Mouse (Mus musculus): ENCODE data around the gene Sh2d5. TPM values are rescaled to one million over a fixed set of nuclear protein-coding genes. Genes with fewer than 3 reads are reported as not detected.

The Sh2d5 gene
- polyA plus RNA-seq, 1 experiment = 0.23 TPM

- Histone ChIP-seq H3K4me3 (ENCODE audit: insufficient read depth, low read depth, low read length) (no peak overlapping the region), H3K27ac (ENCODE audit: insufficient read depth, low read depth, low read length) (no peak overlapping the region), H3K27me3 (replicated peaks; ENCODE audit: control insufficient read depth, insufficient read depth, low read length) (no peaks in the 10 kb centered on the region), H3K36me3 (ENCODE audit: control insufficient read depth, insufficient read depth, low read length) (no peaks in the 10 kb centered on the region), H3K4me1 (ENCODE audit: control insufficient read depth, insufficient read depth, low read length) (peaks cover 4% of the 10 kb centered on the region)
- no peak for DNase-seq
- 13% methylated on average over 18 of the region's 18 CpGs for WGBS
- TF ChIP-seq POLR2A (IDR thresholded peaks at IDR 0.05; ENCODE audit: low read depth, low read length) = no peak
- TF ChIP-seq CTCF (conservative IDR thresholded peaks at IDR 0.05; ENCODE audit: insufficient read depth, insufficient read length, low read depth, low read length) = no peak
Measured at GRCm38 (mm10) chr4:138303742-138304141, 53.5 kb downstream of the Sh2d5 start.

GRCm38 (mm10) chr4:138304340-138305104 lies 54.3 kb downstream of the Sh2d5 start, which contains the start of gene Ddost:
Gene Ddost, plus strand, starts transcription at chr4:138304730.
- peak; percentile 100 for DNase-seq
- H3K27ac ChIP-seq (ENCODE audit: insufficient read depth, low read depth, low read length) = no peak within 1 kb of the TSS

GRCm38 (mm10) chr4:138307025-138307424 lies 56.8 kb downstream of the Sh2d5 start:
- H3K27me3 ChIP-seq (replicated peaks; ENCODE audit: control insufficient read depth, insufficient read depth, low read length) = no peaks in the 10 kb centered on the region
- H3K36me3 ChIP-seq (ENCODE audit: control insufficient read depth, insufficient read depth, low read length) = no peaks in the 10 kb centered on the region
- no peak overlapping the region for H3K27ac ChIP-seq (ENCODE audit: insufficient read depth, low read depth, low read length)
- no peak for DNase-seq
- 80% methylated on average over 3 of the region's 3 CpGs for WGBS
- peaks cover 4% of the 10 kb centered on the region for H3K4me1 ChIP-seq (ENCODE audit: control insufficient read depth, insufficient read depth, low read length)
- H3K4me3 ChIP-seq (ENCODE audit: insufficient read depth, low read depth, low read length) = no peak overlapping the region
- TF ChIP-seq POLR2A (IDR thresholded peaks at IDR 0.05; ENCODE audit: low read depth, low read length) (no peak), CTCF (conservative IDR thresholded peaks at IDR 0.05; ENCODE audit: insufficient read depth, insufficient read length, low read depth, low read length) (no peak)

More at GRCm38 (mm10) chr4:138304340-138305104, 54.3 kb downstream of the Sh2d5 start, which contains the start of gene Ddost:
- Histone ChIP-seq H3K36me3 (ENCODE audit: control insufficient read depth, insufficient read depth, low read length) (no peaks in the 10 kb centered on the region), H3K27me3 (replicated peaks; ENCODE audit: control insufficient read depth, insufficient read depth, low read length) (no peaks in the 10 kb centered on the region), H3K4me3 (ENCODE audit: insufficient read depth, low read depth, low read length) (peak within 1 kb of the TSS; percentile 95), H3K4me1 (ENCODE audit: control insufficient read depth, insufficient read depth, low read length) (peaks cover 4% of the 10 kb centered on the region)
- TF ChIP-seq POLR2A (IDR thresholded peaks at IDR 0.05; ENCODE audit: low read depth, low read length) = no peak
- TF ChIP-seq CTCF (conservative IDR thresholded peaks at IDR 0.05; ENCODE audit: insufficient read depth, insufficient read length, low read depth, low read length) = no peak
- WGBS = under 1% methylated on average over 64 of the region's 64 CpGs

GRCm38 (mm10) chr4:138307739-138308138 lies 57.5 kb downstream of the Sh2d5 start:
- no peak overlapping the region for H3K27ac ChIP-seq (ENCODE audit: insufficient read depth, low read depth, low read length)
- TF ChIP-seq POLR2A (IDR thresholded peaks at IDR 0.05; ENCODE audit: low read depth, low read length) (no peak), CTCF (conservative IDR thresholded peaks at IDR 0.05; ENCODE audit: insufficient read depth, insufficient read length, low read depth, low read length) (no peak)
- peaks cover 4% of the 10 kb centered on the region for H3K4me1 ChIP-seq (ENCODE audit: control insufficient read depth, insufficient read depth, low read length)
- no peaks in the 10 kb centered on the region for H3K27me3 ChIP-seq (replicated peaks; ENCODE audit: control insufficient read depth, insufficient read depth, low read length)
- 87% methylated on average over 12 of the region's 12 CpGs for WGBS
- no peak for DNase-seq
- H3K4me3 ChIP-seq (ENCODE audit: insufficient read depth, low read depth, low read length) = no peak overlapping the region
- no peaks in the 10 kb centered on the region for H3K36me3 ChIP-seq (ENCODE audit: control insufficient read depth, insufficient read depth, low read length)

GRCm38 (mm10) chr4:138310311-138310910 lies 60.2 kb downstream of the Sh2d5 start:
- no peak for TF ChIP-seq CTCF (conservative IDR thresholded peaks at IDR 0.05; ENCODE audit: insufficient read depth, insufficient read length, low read depth, low read length)
- no peak for TF ChIP-seq POLR2A (IDR thresholded peaks at IDR 0.05; ENCODE audit: low read depth, low read length)
- Histone ChIP-seq H3K4me3 (ENCODE audit: insufficient read depth, low read depth, low read length) (no peak overlapping the region), H3K36me3 (ENCODE audit: control insufficient read depth, insufficient read depth, low read length) (no peaks in the 10 kb centered on the region; the same call in 1 of the 2 replicates), H3K27ac (ENCODE audit: insufficient read depth, low read depth, low read length) (no peak overlapping the region), H3K27me3 (replicated peaks; ENCODE audit: control insufficient read depth, insufficient read depth, low read length) (no peaks in the 10 kb centered on the region), H3K4me1 (ENCODE audit: control insufficient read depth, insufficient read depth, low read length) (peaks cover 4% of the 10 kb centered on the region)
- DNase-seq = no peak
- 87% methylated on average over 19 of the region's 19 CpGs for WGBS

Other genes with a start within 250 kb of the Sh2d5 start
- 53.1 and 59.5 TPM in 2 replicates for gene Hp1bp3, start 34.1 kb upstream of the Sh2d5 start, polyA plus RNA-seq (2012; rRNA removed)
- 0.48 and 0.64 TPM in 2 replicates for gene Kif17, start within 50 bp of the Sh2d5 start, polyA plus RNA-seq (2012; rRNA removed)
- 157 and 169 TPM in 2 replicates for gene Ddost, start 54.3 kb downstream of the Sh2d5 start, polyA plus RNA-seq (2012; rRNA removed)
- gene Pink1, start 75.9 kb downstream of the Sh2d5 start, polyA plus RNA-seq (2012; rRNA removed) = 226 and 272 TPM in 2 replicates
- gene Cda, start 117.6 kb downstream of the Sh2d5 start, polyA plus RNA-seq (2012; rRNA removed) = 394 and 454 TPM in 2 replicates
- not detected in 2 replicates for gene Fam43b, start 146.1 kb downstream of the Sh2d5 start, polyA plus RNA-seq (2012; rRNA removed)
- 31.3 and 31.8 TPM in 2 replicates for gene Mul1, start 184.3 kb downstream of the Sh2d5 start, polyA plus RNA-seq (2012; rRNA removed)
- 39.6 and 40.1 TPM in 2 replicates for gene Camk2n1, start 203.9 kb downstream of the Sh2d5 start, polyA plus RNA-seq (2012; rRNA removed)